Mouse (Mus musculus) layer of hippocampus, adult 11-12 months (tissue): ENCODE results near the gene Carmil2.

Experiments used
- DNase-seq: peaks from one replicate; pipeline ENCODE4 v3.0.0; 2022; ENCODE audit warnings: low spot score

Carmil2 gene

DNA sequence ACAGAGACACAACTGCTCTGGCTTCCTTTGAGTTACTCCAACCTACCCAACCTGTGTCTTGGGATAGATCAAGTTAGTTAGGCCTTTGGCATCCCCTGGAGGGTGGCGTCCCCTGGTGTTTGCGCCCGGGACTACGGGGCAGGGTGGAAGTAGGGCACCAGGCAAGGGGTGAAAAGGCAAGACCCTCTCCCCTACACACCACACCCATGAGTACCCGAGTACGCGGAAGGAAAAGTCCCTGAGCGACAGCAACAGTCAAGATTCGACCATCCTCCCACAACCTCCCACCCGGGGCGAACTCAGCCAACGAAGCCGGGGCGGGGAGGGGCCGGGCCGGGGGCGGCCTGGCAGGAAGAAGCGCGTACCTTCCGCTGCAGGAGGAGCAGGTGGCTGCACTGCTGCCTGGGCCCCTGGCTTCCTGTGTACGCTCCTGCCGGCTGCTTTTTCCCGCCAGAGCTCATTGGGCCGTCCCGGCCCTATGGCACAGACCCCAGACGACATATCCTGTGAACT lies at the start of gene Carmil2:
Carmil2 (plus strand) TSS at position 479 of the 513 bp plus-strand sequence.
- DNase-seq = no peak

DNA sequence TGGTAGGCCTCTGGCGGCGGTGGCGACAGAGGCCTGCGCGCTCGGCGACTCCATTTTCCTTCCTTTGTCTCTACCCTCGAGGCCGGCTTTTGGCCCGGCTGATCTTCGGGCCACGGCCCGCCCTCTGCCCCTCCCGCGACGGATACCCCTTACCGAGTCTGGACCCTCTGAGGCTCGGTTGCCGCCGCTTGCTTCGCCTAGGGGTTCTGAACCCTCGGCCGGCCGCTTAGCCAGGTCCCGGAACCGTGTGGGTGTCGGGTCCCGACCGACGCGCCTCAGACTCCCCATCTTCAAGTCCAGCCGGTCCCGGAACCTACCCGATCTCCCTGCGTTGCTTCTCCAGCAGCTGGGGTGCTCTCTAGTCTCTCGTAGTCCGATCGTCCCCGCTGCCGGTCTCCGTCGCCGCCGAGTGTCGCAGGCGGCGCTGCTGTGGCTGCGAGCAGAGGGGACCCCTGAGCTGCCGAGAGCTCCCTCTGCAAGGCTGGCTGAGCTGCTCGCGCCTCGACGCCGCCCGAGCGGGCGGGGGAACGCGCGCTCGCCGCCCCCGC lies 49.0 kb upstream of the Carmil2 start, which contains the start of gene Agrp:
Agrp (minus strand) TSS at position 431 of the 548 bp plus-strand sequence.
- DNase-seq = peak; percentile 55

DNA sequence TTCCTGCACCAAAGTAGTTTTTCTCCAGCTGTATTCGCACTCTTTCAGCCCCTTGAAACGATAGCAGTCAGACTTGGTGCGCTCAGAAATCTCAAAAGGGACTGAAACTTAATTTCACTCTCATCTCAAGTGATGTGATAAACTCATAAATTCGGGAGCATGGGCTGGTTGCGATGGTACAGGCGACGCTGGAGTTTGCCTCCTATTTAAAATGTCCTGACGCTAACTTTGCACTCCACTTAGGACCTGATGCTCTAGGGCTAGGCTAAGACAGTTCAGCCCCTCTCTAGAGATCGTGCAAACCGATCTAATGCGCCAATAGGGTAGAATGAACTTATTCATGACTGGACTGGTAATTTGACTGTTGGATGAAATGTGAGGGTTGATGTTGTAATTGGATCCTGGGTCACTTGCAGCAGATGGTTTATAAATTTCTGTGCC lies 48.5 kb upstream of the Carmil2 start:
- no peak for DNase-seq

DNA sequence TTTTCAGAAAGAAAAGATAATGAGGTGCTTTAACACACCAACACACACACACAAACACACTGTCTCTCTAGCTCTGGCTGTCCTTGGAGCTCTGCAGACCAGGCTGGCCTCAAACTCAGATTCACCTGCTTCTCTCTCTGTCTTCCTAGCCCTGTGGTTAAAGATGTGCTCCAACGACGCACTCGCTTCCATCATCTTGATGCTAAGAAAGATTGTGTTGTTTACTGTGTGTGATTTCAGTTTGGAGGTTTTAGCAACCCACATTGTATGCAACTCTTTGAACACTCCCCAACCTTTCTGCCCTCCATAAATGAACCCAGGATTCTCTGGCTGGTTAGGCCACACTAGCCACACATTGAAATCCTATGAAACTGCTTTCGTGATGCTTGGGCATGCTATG lies 47.6 kb upstream of the Carmil2 start:
- DNase-seq = no peak

DNA sequence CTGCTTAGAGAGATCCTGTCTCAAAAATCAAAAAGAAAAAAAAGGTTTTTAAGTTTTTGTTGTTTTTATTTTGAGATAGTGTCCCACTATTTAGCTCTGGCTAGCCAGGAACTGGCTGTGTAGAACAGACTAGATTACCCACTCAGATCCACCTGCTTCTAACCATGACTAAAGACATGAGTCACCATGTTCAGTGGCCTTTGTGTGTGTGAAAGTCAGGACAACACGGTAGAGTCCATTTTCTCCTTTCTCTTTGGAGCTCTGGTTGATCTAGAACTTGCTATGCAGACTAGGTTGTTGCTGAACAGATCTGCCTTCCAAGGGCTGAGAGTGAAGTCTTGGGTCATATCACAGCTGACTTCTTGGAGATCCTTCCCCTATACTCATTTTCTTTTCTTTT lies 46.2 kb upstream of the Carmil2 start:
- DNase-seq = no peak

DNA sequence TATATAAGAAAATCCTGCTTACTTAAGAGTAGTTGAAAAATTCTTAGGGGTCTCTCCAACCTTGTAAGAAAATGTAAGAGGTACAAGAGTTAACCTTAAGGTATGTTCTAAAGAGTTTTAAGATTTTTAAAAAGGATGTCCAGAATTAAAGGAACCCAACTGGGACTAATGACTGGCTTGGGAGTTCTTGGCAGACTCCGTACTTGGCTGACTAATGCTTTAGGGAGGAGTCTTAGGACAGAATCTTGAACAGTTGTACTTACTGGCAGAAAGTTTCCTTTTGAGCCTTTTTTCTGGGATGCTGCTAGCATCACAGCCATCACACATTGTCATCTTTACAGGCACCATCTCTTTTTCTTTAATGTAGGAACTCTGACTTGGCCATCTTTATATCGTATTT lies 45.6 kb upstream of the Carmil2 start:
- no peak for DNase-seq

DNA sequence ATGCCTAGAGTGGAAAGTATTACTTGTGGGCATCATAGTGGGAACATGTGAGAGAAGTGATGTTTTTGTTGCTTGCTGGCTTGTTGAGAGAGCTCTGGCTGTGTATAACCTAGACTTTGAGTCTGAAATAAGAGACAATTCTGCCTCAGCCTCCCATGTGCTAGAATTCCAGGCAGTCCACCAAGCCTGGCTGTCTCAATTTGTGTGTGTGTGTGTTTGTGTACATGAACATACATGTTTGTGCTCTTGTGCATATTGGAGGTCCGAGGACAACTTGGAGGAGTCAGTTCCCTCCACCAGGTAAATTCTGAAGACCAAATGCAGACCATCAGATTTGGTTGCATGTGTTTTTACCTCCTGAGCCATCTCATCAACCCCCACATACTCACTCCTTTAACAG lies 40.9 kb upstream of the Carmil2 start:
- DNase-seq = no peak

DNA sequence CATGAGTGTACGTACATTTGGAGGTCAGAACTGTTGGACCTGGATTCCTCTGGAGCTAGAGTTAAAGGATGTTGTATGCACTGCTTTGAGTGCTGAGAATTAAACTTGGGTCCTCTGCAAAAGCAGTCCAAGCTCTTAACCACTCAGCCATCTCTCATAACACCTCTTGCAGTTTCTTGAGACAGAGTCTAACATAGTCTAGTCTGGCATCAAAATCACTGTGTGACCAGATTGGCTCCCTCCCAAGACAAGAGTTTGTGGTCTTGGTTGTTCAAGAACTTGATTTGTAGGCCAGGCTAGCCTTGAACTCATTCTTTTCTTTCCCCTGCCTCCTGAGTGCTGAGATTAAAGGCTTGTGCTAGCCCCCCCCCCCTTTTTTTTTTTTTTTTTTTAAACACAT lies 37.1 kb upstream of the Carmil2 start:
- DNase-seq = no peak

DNA sequence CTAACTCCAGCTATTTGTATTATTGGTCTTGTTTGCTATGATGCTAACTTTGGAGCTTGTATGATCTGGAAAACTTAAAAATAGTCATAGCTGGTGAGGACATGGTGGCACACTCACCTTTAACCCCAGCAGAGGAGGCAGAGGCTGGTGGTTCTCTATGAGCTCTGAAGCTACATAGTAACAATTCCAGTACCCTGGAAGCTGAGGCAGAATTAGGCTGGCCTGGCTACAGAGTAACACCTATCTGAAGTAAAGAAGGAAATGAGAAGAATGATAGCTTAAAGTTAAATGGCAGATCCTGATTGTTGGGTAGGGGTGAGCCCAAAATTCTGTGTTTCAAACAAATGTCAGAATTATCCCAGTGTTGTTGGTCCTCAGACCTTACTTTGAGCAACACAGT lies 28.4 kb upstream of the Carmil2 start:
- DNase-seq = no peak

DNA sequence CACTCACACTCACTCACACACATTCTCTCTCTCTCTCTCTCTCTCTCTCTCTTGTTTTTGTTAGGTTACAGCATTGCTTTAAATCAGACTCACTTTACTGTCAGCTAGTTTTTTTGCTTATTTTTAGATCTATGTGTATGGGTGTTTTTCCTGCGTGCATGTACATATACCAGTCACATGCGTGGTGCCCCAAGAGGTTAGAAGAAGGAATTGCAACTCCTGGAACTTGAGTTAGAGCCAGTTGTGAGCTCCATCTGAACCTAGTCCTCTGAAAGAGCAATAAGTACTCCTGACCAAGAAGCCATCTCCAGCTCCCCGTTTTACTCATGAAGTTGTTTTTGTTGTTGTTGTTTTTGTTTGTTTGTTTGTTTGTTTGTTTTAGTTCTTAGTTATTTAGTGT lies 24.9 kb upstream of the Carmil2 start:
- DNase-seq = no peak

DNA sequence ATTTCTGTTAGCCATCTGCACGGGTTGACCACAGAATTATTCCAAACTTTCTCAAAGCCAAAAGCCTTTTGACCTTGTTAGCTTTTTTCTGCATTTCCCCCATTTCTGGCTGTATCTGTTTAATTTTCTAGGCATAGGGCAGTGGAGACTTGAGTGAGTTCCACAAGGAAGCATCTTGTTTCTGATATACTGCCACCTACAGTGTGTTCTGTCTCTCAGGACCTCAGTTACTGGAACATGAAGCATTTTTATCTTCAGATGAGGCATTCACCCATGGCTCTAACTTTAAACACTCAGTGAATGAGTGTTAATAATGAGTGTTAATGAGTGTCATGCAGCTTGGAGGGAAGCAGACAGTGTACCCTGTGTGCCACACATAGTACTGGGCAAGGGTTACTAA lies 8.2 kb upstream of the Carmil2 start:
- no peak for DNase-seq

DNA sequence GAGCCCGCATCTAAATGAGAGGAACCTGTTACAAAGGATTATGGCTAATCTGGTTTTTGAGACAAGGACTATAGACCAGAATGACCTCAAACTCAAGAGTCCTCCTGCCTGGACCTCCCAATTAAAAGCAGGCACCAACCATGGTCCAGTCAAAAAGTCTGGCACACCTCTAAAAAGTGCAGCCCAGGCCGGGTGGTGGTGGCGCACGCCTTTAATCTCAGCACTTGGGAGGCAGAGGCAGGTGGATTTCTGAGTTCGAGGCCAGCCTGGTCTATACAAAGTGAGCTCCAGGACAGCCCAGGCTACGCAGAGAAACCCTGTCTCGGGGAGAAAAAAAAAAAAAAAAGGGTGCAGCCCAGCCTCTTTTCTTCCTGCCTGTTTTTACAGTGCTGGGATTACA lies 749 bp upstream of the Carmil2 start:
- no peak for DNase-seq

DNA sequence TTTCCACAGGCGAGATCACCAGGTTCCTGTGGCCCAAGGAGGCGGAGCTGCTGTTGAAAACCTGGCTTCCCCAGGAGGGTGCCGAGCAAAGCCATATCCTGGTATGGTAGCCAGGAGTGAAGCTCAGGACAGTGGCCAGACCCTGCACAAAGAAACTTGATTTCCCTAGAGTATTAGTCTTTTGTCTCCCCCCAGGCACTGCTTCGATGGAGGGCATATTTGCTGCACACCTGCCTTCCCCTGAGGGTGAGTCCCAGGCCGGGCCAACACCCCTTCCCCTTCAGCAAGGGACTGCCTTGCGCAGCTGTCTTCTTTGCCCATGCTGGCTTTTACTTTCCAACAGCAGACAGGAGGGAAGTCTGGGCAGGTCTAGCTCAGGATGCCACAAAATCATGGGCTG lies 477 bp downstream of the Carmil2 start:
- no peak for DNase-seq

DNA sequence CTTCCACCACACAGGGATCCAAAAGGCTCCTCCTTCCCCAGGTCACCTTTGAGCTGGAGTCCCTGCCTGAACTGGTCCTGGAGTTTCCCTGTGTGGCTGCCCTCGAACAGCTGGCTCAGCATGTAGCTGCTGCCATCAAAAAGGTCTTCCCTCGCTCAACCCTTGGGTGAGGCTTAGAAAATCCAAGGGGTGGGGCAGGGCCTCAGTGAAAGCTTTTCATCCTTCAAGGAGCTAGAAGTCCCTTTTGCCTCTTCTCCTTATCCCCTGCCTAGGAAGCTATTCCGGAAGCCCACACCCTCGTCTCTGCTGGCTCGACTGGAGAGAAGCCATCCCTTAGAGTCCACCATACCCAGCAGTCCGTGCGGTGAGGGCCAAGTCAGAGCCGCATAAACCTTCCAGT lies 1.4 kb downstream of the Carmil2 start:
- DNase-seq = no peak

DNA sequence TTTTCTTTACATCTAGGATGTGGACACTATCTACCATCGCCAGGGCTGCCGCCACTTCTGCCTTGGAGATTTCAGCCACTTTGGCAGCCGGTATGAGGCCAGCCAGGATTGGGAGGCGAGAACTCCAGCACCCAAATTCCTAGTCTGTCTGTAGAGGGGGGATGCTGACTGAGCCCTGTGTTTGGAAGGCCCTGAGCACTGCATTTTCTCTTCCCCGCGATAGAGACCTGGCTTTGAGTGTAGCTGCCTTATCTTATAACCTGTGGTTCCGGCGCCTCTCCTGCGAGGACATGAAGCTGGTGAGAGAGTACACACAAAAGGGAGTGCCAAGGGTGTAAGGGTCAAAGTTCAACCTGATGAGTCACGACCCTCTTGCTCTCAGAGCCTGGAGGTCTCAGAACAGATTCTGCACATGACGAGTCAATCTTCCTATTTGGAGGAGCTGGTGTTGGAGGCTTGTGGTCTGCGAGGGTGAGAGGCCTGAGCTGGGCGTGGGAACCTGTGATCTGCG lies 2.2 kb downstream of the Carmil2 start:
- DNase-seq = no peak

DNA sequence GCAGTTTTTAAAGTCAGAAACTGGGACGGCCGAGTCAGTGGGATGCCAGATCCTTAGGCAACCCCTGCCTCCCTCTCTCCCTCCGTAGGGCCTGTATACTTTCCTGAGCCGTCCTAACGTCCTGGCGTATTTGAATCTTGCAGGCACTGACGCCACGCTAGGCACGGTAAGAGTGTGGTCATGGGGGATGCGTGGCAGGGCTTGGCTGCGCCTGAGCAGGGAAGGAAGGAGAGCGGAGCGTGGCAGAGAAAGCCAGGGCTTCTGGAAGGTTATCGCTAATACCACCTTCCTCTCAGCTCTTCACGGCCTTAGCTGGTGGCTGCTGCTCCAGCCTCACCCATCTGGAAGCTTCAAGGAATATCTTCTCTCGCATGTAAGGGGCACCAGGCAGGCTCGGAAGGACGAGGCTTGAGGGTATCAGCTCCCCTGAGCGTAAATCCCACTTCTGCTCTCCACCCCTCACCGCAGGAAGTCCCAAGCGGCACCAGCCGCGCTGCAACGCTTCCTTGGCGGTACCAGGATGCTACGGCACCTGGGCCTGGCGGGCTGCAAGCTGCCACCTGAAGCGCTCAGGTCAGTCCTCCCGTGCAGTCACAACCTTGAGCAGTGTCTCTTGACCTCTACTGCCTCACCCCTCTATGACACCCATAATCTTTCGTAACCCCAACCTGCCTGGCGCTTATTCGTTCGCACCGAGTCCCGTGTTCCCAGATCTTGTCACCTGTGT lies 3.3 kb downstream of the Carmil2 start:
- no peak for DNase-seq

DNA sequence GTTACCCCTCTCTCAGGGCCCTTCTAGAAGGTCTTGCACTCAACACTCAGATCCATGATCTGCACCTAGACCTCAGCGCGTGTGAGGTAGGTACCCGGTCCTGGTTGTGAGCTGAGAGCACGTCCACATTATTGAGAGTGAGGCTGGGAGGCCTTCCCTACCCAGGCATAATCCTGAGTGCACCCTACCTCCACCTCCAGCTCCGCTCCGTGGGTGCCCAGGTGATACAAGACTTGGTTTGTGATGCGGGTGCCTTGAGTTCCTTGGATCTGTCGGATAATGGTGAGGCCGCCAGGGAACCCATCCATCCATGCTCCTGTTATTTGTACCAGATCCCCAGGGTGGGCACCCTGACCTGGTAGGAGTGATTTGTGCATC lies 3.9 kb downstream of the Carmil2 start:
- no peak for DNase-seq

DNA sequence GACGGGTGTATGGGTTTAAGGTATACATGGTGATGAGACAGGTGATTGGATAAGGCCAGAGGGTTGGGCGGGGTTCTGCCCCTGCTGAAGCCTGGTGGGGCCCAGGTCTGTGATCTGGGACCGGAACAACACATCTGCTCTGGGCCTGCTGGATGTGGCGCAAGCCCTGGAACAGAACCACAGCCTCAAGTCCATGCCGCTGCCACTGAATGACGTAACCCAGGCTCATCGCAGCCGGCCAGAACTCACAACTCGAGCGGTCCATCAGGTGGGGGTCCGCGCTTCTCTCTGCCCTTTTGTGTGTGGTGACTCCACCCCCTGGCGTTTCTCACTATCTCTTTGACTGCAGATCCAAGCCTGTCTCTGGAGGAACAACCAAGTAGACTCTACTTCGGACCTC lies 4.9 kb downstream of the Carmil2 start:
- DNase-seq = no peak

DNA sequence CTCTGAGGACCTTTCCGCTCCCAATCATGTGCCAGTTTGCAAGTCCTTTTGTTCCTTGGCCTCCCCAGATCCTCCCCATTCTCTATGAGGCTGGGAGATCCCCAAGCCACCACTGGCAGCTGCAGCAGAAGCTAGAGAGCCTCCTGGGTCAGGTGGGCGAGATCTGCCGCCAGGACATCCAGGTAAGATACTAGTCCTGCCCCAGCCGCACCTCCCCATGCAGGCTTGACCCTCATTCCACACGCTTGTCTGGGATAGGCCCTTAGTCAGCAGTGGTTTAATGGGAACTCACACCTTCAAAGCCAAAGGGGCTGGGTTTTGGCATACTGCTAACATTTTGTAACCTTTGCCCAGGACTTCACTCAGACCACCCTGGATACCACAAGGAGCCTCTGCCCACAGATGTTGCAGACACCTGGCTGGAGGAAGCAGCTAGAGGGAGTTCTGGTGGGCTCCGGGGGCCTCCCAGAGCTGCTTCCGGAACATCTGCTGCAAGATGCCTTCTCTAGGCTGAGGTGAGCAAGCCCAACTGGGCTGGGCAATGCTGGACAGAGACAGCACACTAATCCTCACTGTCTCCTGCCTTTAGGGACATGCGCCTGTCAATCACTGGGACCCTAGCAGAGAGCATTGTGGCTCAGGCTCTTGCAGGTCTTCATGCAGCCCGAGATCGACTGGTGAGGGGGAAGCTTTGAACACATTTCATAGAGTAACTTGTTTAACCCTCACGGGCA lies 6.5 kb downstream of the Carmil2 start:
- no peak for DNase-seq

DNA sequence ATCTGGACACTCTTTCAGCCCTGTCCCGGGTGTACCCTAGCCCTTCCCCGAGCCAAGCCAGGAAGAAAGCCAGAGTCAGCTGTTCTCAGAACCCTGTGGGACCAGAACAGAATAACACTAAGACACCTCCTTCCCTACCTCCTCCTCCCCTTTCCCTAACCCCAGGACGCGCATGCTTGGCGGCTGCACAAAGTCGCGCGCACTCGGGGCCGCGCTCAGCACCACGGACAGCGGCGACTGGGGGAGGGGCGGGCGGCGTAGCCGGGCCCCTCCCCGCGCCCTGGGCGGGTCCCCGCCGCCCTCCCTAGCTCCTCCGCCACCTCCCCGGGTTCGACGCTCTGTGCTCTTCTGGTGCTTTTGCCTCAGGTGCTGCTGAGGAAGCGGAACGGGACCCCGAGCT lies 7.6 kb downstream of the Carmil2 start:
- DNase-seq = peak; percentile 73

DNA sequence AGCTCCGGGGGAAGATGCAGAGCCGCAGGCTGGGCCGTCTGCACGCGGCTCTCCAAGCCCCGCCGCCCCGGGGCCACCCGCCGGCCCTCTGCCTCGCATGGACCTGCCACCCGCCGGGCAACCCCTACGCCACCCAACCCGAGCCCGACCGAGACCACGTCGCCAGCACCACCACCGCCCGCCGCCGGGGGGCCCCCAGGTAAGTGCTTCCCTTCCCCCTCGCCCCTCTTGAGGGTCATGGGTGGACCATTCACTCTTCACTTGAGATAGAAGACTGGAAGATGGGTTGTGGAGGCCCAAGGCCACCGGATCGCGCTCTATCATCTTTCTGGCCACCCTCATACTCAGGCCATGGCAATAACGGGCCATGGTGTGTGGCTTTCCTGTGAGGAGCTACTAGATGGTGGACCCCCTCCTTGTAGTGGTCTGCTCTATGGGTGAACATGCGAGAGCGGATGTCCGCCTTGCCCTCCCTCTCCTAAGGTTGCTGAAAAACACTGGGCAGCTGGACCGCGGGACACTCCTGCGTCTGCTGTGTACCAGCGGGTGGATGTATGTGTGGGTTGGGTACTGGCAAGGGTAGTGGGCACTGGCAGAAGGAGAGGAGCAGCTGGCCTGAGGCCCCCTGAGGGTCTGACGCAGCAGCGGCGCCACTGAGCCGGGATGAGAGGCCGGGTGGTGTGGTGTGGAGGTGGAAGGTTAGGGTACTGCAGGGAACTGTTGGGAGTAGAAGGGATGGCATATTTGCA lies 8.2 kb downstream of the Carmil2 start:
- peak; percentile 52 for DNase-seq

DNA sequence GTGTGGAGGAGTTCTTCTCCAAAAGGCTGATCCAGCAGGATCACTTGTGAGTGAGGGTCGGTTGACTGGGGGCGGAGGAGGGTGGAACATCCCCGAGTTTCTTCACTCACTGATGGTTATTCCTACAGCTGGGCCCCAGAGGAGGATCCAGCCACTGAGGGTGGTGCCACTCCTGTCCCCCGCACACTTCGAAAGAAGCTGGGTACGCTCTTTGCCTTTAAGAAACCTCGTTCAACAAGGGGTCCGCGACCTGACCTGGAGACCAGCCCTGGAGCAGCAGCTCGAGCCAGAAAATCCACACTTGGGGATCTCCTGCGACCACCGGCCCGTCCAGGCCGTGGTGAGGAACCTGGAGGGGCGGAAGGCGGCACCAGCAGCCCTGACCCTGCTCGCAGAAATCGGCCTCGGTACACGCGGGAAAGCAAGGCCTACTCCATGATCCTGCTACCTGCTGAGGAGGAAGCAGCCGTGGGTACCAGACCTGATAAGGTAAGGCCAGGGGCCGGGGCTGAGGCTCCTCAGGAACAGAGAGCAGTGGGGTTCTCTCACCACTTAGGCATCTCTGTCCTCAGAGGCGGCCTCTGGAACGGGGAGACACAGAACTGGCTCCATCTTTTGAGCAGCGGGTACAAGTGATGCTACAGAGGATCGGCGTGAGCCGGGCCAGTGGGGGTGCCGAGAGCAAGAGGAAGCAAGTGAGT lies 9.2 kb downstream of the Carmil2 start:
- no peak for DNase-seq
